Mouse (Mus musculus) cerebellum, adult 2 months (tissue): ENCODE results near the gene Itpr1.

Source experiments
- CTCF ChIP-seq: fragments of 200-500 bp; IDR thresholded peaks from 2 replicates; pipeline ENCODE4 v1.5.1; 2011; ENCODE audit warnings: low read depth, mild to moderate bottlenecking, control low read depth, low read length, moderate library complexity, borderline replicate concordance; ENCODE audit not compliant: insufficient read depth
- POLR2A ChIP-seq: fragments of 200-500 bp; IDR thresholded peaks from 2 replicates; pipeline ENCODE4 v1.6.1; 2011; ENCODE audit warnings: low read length, control low read depth, borderline replicate concordance; ENCODE audit not compliant: insufficient read depth

DNA sequence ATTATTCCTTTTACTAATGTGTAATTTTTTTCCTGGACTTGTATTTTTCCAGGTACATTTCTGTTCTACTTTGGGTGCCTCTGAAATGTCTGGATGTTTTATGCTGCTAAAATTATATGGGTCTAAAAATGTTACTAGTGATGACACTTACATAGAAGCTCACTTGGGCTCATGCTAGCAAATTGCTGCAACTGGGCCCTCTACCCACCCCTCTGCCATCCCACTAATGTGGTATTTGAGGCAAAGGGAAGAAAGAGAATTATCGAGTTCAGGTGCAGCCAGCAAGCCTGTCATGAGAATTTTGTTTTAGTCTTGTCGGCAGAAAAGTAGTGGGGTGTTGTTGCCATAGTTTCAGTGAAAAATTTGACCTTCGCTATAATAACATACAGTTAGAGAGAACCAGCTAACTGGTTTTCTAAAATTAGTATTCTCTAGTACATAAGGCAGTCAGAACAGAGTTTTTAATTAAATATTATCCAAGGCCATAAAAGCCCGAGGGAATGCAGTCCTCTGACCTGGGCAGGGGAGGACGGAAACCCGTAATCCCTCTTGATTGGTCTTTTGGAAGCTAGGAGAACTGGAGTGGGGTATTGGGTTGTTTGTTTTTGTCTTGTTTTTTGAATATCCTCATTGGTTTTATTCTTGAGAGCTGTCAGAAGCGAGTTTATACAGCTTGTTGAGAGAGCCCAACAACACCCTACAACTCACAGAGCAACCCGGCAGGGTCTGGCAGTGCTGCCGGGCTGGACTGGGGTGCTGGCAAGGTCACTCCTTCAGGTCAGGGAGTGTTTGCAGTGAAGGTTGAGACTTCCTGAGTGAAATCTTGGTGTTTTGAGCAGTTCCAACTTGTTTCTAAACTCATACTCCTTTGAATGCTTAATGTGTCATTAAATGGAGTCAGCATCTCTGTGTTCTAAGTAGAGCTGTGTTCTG, 41.5 kb downstream of the Itpr1 start:
- TF ChIP-seq CTCF = no peak
- TF ChIP-seq POLR2A = no peak
